Mouse (Mus musculus): Measurements from ENCODE around the gene Cped1.
"Not testable (repeated sequence)": the region's sequence is repeated elsewhere in the genome, so short reads cannot be mapped to it uniquely, and the experiment has no call there.

The Cped1 gene

GRCm38 (mm10) chr6:22233517-22233916 is 247.8 kb downstream of the Cped1 start:
- DNase-seq (ENCODE audit: low spot score), result no peak

- DNase-seq (ENCODE audit: low spot score), result no peak
Measured at GRCm38 (mm10) chr6:22235133-22235532, 249.4 kb downstream of the Cped1 start.

GRCm38 (mm10) chr6:22243321-22243720 is 257.6 kb downstream of the Cped1 start:
- DNase-seq (ENCODE audit: low spot score), result no peak

GRCm38 (mm10) chr6:22246696-22247095 is 261.0 kb downstream of the Cped1 start:
- DNase-seq (ENCODE audit: low spot score), result no peak

GRCm38 (mm10) chr6:22258784-22259183 is 273.1 kb downstream of the Cped1 start:
- no peak for DNase-seq (ENCODE audit: low spot score)

GRCm38 (mm10) chr6:22262519-22262918 is 276.8 kb downstream of the Cped1 start:
- DNase-seq (ENCODE audit: low spot score), result no peak

GRCm38 (mm10) chr6:22264094-22264493 is 278.4 kb downstream of the Cped1 start:
- not testable (repeated sequence) for DNase-seq (ENCODE audit: low spot score)

- no peak for DNase-seq (ENCODE audit: low spot score)
Measured at GRCm38 (mm10) chr6:22266018-22266417, 280.3 kb downstream of the Cped1 start.

GRCm38 (mm10) chr6:22267807-22268667 is 282.3 kb downstream of the Cped1 start:
- no peak for DNase-seq (ENCODE audit: low spot score)

GRCm38 (mm10) chr6:22268677-22269076 is 283.0 kb downstream of the Cped1 start:
- no peak for DNase-seq (ENCODE audit: low spot score)

- DNase-seq (ENCODE audit: low spot score), result no peak
Measured at GRCm38 (mm10) chr6:22269840-22270521, 284.3 kb downstream of the Cped1 start.

- no peak for DNase-seq (ENCODE audit: low spot score)
Measured at GRCm38 (mm10) chr6:22277941-22278340, 292.2 kb downstream of the Cped1 start.

GRCm38 (mm10) chr6:22280217-22280861 is 294.6 kb downstream of the Cped1 start:
- no peak for DNase-seq (ENCODE audit: low spot score)

GRCm38 (mm10) chr6:22282405-22282804 is 296.7 kb downstream of the Cped1 start:
- DNase-seq (ENCODE audit: low spot score), result no peak

GRCm38 (mm10) chr6:22288004-22288736 is 302.5 kb downstream of the Cped1 start, which contains the start of gene Wnt16:
Gene Wnt16, plus strand, starts transcription at chr6:22288227.
- peak; percentile 10 for DNase-seq (ENCODE audit: low spot score)

GRCm38 (mm10) chr6:22288737-22289460 is 303.2 kb downstream of the Cped1 start:
- no peak for DNase-seq (ENCODE audit: low spot score)

- no peak for DNase-seq (ENCODE audit: low spot score)
Measured at GRCm38 (mm10) chr6:22289461-22290021, 303.8 kb downstream of the Cped1 start.

- no peak for DNase-seq (ENCODE audit: low spot score)
Measured at GRCm38 (mm10) chr6:22290790-22291189, 305.1 kb downstream of the Cped1 start.

- no peak for DNase-seq (ENCODE audit: low spot score)
Measured at GRCm38 (mm10) chr6:22292056-22292455, 306.3 kb downstream of the Cped1 start.

- no peak for DNase-seq (ENCODE audit: low spot score)
Measured at GRCm38 (mm10) chr6:22293922-22294321, 308.2 kb downstream of the Cped1 start.

- DNase-seq (ENCODE audit: low spot score), result no peak
Measured at GRCm38 (mm10) chr6:22297028-22297427, 311.3 kb downstream of the Cped1 start.
